Mouse (Mus musculus) forebrain, embryonic 14.5 days (tissue): ENCODE measurements around the gene Pxylp1. TPM values are rescaled to one million over a fixed set of nuclear protein-coding genes. Genes with fewer than 3 reads are reported as not detected.

Source experiments
- ATAC-seq: fragments of 200-750 bp; cut with Nextera tagmentation; 2 replicates; pipeline ENCODE4 v1.8.0; 2017; ENCODE audit warnings: mild to moderate bottlenecking, moderate library complexity
- DNase-seq: peaks from one replicate; pipeline ENCODE4 v3.0.0-alpha.2; 2015; ENCODE audit warnings: low spot score
- H3K27ac ChIP-seq: fragments of 300-500 bp; sonication (generic); 2 replicates; pipeline ENCODE4 v1.5.1; 2014; ENCODE audit warnings: low read depth, mild to moderate bottlenecking, control low read depth, low read length, moderate library complexity
- H3K27me3 ChIP-seq: fragments of 300-500 bp; sonication (generic); replicated peaks from 2 replicates; pipeline ENCODE4 v1.6.1; 2014; ENCODE audit warnings: low read length, control low read depth, mixed read lengths; ENCODE audit not compliant: control insufficient read depth, insufficient read depth
- H3K36me3 ChIP-seq: fragments of 300-500 bp; sonication (generic); 2 replicates; pipeline ENCODE4 v1.6.1; 2014; ENCODE audit warnings: low read length, control low read depth; ENCODE audit not compliant: control insufficient read depth, insufficient read depth
- H3K4me1 ChIP-seq: fragments of 300-500 bp; sonication (generic); 2 replicates; pipeline ENCODE4 v1.6.1; 2014; ENCODE audit warnings: antibody characterized with exemption, low read length, control low read depth; ENCODE audit not compliant: control insufficient read depth, insufficient read depth
- H3K4me2 ChIP-seq: fragments of 300-500 bp; sonication (generic); 2 replicates; pipeline ENCODE4 v1.6.1; 2014; ENCODE audit warnings: mild to moderate bottlenecking, control low read depth, low read length
- H3K4me3 ChIP-seq: fragments of 300-500 bp; sonication (generic); 2 replicates; pipeline ENCODE4 v1.5.1; 2014; ENCODE audit warnings: low read depth, low read length, control low read depth
- H3K9ac ChIP-seq: fragments of 300-500 bp; sonication (generic); 2 replicates; pipeline ENCODE4 v1.6.1; 2014; ENCODE audit warnings: mild to moderate bottlenecking, low read length, control low read depth, moderate library complexity
- H3K9me3 ChIP-seq: fragments of 300-500 bp; sonication (generic); replicated peaks from 2 replicates; pipeline ENCODE4 v1.6.1; 2016; ENCODE audit warnings: low read length, control low read depth, mixed read lengths; ENCODE audit not compliant: control insufficient read depth
- WGBS: fragments of 180-500 bp; shearing (Covaris S2); extraction: QIAGEN DNeasy Blood & Tissue Kit; methylation state at CpG from one replicate; pipeline ENCODE4 v1.1.7; 2014; 5-methylcytosine and 5-hydroxymethylcytosine counted together
- polyA plus RNA-seq: library from polyadenylated mRNA; unstranded; fragments of >200 nt; fragmentation: Nextera tagmentation; extraction: Ambion mirVana; gene quantifications from 2 replicates; pipeline ENCODE4 v1.2.1, GENCODE M21; 2014

Pxylp1 gene
- polyA plus RNA-seq, 1 experiment from 2014 or later, result 45.4 TPM

DNA sequence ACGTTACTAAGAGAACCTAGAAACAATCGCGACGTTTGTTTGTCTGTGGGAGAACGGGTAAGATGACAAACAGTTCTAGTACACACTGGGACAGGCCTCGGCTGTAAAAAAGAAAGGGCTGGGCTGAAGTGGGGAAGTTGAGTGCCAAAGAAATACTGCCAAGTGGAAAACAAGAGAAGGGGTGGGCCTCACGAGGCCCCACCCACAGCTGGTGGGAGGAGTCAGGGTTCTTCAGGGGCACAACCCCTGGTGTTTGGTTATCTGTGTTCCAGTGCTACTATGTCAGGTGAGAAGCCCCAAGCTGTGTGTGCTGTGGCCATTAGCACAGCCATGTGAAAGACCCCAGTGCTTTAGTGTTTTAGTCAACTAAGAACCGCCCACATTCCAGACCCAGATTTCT is 22.4 kb downstream of the Pxylp1 start:
- no peaks in the 10 kb centered on the region for H3K27me3 ChIP-seq
- H3K36me3 ChIP-seq, result no peaks in the 10 kb centered on the region
- H3K4me3 ChIP-seq, result no peak overlapping the region
- ATAC-seq, result no peak
- no peak for DNase-seq
- H3K4me2 ChIP-seq, result no peak overlapping the region
- H3K9me3 ChIP-seq, result no peaks in the 10 kb centered on the region
- WGBS, result 74% methylated on average over 8 of the region's 8 CpGs
- H3K27ac ChIP-seq, result no peak overlapping the region
- peaks cover 3% of the 10 kb centered on the region; the same call in 1 of the 2 replicates for H3K4me1 ChIP-seq
- no peak overlapping the region for H3K9ac ChIP-seq

DNA sequence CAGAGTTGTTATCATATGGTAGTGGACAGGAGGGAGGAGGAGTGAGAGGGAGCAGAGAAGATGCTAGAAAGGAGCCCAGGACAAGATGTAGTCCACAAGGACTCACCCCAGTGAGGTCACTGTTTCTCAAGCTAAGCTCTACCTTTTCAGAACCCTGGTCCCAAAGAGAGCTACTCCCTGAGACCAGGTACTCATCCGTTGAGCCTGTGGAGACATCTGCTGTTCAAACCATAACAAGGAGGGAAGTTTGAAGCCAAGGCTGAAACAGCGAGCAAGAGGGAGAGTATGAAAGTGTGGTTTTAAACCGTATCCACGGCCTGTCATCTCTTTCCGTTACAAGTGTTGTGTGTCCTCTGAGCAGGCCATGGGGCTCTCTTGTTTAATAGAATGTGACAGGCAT is 22.9 kb downstream of the Pxylp1 start:
- DNase-seq (no peak), ATAC-seq (no peak)
- no peak overlapping the region for H3K27ac ChIP-seq
- WGBS, result 92% methylated on average over 5 of the region's 5 CpGs
- no peak overlapping the region for H3K4me2 ChIP-seq
- no peak overlapping the region for H3K9ac ChIP-seq
- H3K36me3 ChIP-seq, result no peaks in the 10 kb centered on the region
- no peaks in the 10 kb centered on the region for H3K9me3 ChIP-seq
- no peak overlapping the region for H3K4me3 ChIP-seq
- H3K27me3 ChIP-seq, result no peaks in the 10 kb centered on the region
- peaks cover 3% of the 10 kb centered on the region; the same call in 1 of the 2 replicates for H3K4me1 ChIP-seq

DNA sequence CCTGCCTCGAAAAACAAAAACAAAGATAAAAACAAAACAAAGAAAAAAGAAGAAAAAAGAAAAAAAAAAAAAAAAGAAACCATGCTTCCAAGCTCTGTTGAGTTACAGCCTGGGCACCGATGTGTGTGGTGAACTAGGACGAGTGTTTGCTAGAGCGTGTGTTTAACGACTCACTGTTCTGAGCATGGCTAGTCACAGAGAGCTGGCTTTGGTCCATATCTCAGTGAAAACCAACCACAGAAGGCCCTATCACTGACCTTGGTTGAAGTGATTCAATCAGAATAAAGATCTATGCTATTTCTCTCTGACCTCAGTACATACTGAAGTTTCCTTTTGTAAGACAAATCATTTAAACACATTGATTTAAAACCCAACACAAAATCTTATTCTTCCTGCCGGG is 23.9 kb downstream of the Pxylp1 start:
- Histone ChIP-seq H3K36me3 (no peaks in the 10 kb centered on the region), H3K9me3 (no peaks in the 10 kb centered on the region), H3K27me3 (no peaks in the 10 kb centered on the region), H3K4me1 (peaks cover 3% of the 10 kb centered on the region; the same call in 1 of the 2 replicates), H3K27ac (no peak overlapping the region), H3K4me3 (no peak overlapping the region), H3K9ac (no peak overlapping the region), H3K4me2 (no peak overlapping the region)
- 84% methylated on average over 6 of the region's 6 CpGs for WGBS
- DNase-seq (no peak), ATAC-seq (no peak)

DNA sequence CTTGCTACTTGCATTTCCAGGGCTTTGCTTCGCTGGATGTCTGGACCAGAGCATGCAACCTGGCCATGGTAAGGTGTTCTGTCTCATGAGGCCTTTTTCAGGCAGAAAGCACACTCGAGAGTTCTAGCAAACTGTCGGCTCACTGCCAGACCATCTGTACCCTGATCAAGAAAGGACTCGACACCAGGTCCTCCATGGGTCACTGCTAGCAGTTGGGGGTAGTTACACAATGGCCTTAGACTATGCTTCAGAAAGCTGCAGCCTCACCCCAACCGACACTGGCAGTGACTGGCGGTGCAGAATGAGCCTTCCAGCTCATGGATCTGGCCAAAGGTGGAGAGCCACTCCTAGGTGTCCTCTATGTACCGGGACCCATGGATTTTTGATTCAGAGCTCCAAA is 25.3 kb downstream of the Pxylp1 start:
- ATAC-seq, result no peak
- Histone ChIP-seq H3K4me2 (no peak overlapping the region), H3K36me3 (no peaks in the 10 kb centered on the region), H3K4me3 (no peak overlapping the region), H3K9me3 (no peaks in the 10 kb centered on the region), H3K27ac (no peak overlapping the region), H3K4me1 (peaks cover 3% of the 10 kb centered on the region; the same call in 1 of the 2 replicates), H3K9ac (no peak overlapping the region), H3K27me3 (no peaks in the 10 kb centered on the region)
- 55% methylated on average over 7 of the region's 7 CpGs for WGBS
- no peak for DNase-seq

DNA sequence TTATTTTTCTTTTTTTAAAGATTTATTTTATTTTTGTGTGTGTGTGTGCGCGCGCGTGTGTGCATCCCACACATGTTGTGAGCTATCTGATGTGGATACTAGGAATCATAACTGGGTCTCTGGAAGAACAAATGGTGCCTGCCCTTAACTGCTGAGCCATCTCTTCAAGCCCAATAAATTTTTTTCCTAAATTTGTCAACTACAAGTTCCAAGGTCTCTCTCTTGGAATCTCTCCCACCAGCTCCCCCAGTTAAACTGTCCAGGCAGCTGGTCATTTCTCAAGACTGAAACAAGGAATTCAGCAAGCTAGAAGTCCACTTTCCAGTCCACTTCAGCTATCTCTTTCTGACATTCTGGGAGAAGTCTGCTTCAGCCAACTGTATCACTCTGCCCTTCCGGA is 26.3 kb downstream of the Pxylp1 start:
- WGBS, result 98% methylated on average over 5 of the region's 5 CpGs
- no peaks in the 10 kb centered on the region for H3K36me3 ChIP-seq
- H3K9me3 ChIP-seq, result no peaks in the 10 kb centered on the region
- no peak for DNase-seq
- H3K27ac ChIP-seq, result no peak overlapping the region
- peaks cover 3% of the 10 kb centered on the region; the same call in 1 of the 2 replicates for H3K4me1 ChIP-seq
- H3K9ac ChIP-seq, result no peak overlapping the region
- no peaks in the 10 kb centered on the region for H3K27me3 ChIP-seq
- ATAC-seq, result no peak
- no peak overlapping the region for H3K4me2 ChIP-seq
- no peak overlapping the region for H3K4me3 ChIP-seq

DNA sequence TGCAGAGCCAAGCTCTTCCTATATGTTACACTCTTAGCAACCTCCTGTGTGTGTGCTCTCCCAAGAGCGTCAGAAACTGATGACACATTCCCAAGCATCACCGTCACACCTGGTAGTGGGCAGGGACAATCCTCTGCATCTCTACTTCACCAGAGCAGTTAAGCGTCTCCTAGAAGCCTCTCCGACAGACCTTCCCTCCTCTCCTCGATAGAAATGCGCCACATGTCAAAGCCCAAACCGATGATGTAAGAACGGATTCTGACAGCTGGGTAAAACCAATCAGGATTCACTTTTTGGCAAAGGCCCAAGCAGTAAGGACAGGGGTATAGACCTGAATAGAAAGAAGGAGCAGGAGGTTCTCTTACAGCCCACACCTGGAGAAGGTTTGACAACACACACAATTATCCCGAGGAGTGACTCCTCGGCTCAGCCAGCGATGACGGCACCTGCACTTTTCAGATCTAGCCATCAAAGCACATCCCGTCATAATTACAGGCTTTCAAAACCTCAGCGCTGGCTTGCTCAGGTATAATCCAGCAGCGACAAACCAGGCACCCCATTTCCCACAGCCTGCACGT is 26.9 kb downstream of the Pxylp1 start:
- ATAC-seq (peak; percentile 59), DNase-seq (peak; percentile 58)
- peaks cover 3% of the 10 kb centered on the region; the same call in 1 of the 2 replicates for H3K4me1 ChIP-seq
- H3K9me3 ChIP-seq, result no peaks in the 10 kb centered on the region
- no peak overlapping the region for H3K4me2 ChIP-seq
- no peak overlapping the region for H3K27ac ChIP-seq
- no peak overlapping the region for H3K9ac ChIP-seq
- 72% methylated on average over 16 of the region's 16 CpGs for WGBS
- no peaks in the 10 kb centered on the region for H3K27me3 ChIP-seq
- H3K4me3 ChIP-seq, result no peak overlapping the region
- no peaks in the 10 kb centered on the region for H3K36me3 ChIP-seq

DNA sequence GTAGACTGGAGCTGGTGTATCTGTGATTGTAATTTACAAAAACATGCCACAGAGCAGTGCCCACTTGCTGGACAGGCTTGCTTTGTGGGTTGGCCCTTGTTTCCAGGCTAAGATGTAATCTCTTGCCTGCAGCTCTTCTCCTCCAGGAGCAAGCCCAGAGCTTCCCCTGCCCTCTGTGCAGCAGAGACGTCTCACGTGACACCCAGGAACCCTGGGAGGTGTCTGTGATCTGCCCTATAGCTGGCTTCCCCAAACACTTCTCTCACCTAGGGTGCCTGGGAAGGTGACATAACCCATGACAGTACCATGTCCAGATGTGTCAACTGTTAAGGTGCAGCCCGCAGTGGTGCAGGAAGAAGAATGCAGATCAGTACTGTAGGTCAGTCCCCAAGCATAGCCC is 28.9 kb downstream of the Pxylp1 start:
- Histone ChIP-seq H3K36me3 (no peaks in the 10 kb centered on the region), H3K9ac (no peak overlapping the region), H3K27me3 (no peaks in the 10 kb centered on the region), H3K4me1 (peaks cover 3% of the 10 kb centered on the region; the same call in 1 of the 2 replicates), H3K27ac (no peak overlapping the region), H3K9me3 (no peaks in the 10 kb centered on the region), H3K4me2 (no peak overlapping the region), H3K4me3 (no peak overlapping the region)
- no peak for ATAC-seq
- no peak for DNase-seq
- 76% methylated on average over 3 of the region's 3 CpGs for WGBS

DNA sequence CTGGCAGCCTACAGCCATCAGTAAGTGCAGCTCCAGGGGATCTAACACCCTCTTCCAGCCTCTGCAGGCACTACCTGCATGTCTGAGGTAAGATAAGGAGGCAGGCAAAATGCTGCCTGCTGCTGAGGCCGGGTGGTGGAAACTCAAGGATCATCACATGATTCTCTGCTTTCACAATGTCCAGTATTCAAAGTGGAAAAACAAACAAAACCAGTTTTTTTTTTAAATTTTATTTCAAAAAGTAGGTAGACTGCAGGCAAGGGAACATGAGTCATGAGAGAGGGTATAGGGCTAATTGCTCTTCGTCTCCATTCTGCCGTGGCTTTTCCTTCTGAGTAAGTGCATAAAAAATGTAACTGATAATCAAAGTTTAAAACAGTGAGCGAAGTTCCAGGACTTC is 29.6 kb downstream of the Pxylp1 start:
- 84% methylated on average over 4 of the region's 4 CpGs for WGBS
- Histone ChIP-seq H3K4me3 (no peak overlapping the region), H3K9ac (no peak overlapping the region), H3K36me3 (no peaks in the 10 kb centered on the region), H3K9me3 (no peaks in the 10 kb centered on the region), H3K4me1 (peaks cover 3% of the 10 kb centered on the region; the same call in 1 of the 2 replicates), H3K27me3 (no peaks in the 10 kb centered on the region), H3K27ac (no peak overlapping the region), H3K4me2 (no peak overlapping the region)
- no peak for ATAC-seq
- DNase-seq, result no peak

DNA sequence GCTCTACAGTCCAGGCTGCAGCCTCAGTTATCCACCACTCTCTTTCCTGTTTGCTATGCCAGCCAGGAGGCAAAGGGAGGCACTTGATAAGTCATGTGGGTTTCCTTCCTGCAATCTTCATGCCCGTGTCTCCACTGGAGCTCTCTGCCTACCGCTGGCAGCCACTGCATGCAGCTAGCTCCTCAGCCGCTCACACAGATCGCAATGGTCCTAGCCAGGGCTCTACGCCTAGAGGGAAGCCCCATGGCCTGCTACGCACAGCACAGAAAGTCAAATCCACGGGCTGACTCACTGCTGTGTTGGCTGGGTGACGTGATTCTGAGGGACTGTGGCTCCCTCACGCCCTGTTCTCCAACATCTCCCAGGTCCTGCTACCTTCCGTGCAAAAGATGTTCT is 31.4 kb downstream of the Pxylp1 start:
- no peak for DNase-seq
- Histone ChIP-seq H3K9ac (no peak overlapping the region), H3K4me3 (no peak overlapping the region), H3K4me2 (no peak overlapping the region), H3K27me3 (no peaks in the 10 kb centered on the region), H3K9me3 (no peaks in the 10 kb centered on the region), H3K36me3 (no peaks in the 10 kb centered on the region), H3K4me1 (no peaks in the 10 kb centered on the region), H3K27ac (no peak overlapping the region)
- no peak for ATAC-seq
- 88% methylated on average over 10 of the region's 10 CpGs for WGBS
